Mouse (Mus musculus): ENCODE data around the gene Slc28a3. TPM values are rescaled to one million over a fixed set of nuclear protein-coding genes. Genes with fewer than 3 reads are reported as not detected.
A peak's percentile ranks its signal among the peaks of the same experiment; 100 is the strongest.

The Slc28a3 gene
- total and polyA plus RNA-seq, 3 experiments = 0.02 TPM; not detected in 2

DNA sequence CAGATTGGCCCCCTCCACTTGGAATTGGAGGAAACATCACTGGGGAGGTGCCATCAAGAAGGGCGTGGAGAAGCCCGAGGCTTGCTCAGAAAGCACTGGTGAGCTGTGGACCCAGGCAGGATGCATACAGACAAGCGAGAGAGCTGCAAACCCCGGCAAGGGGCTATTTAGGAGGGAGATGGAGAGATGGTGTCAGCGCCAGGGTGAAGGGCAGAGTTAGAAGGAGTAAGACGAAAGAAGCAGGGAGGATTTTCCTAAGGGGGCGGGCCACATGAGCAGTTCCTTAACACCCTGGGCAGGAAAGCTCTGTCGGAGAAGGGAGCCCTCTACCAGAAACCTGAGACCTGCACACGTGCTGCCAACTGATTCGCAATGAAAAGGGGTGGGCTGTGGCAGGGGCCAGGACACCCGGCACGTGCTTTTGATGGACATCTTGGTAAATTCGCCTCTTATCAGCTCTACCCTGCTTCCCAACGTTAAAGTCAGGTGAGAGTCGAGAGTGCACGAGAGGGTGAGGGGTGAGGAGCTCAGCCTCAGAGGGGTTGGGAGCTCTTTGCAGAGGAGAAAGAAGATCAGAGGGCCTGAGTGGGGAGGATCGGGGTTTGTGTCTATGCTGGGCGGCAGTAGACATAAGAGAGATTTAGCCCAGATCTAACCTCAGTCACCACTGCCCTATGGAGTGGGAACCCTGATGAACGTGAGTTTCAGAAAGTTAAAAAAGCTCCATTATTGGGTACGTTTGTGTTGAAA lies 87.5 kb downstream of the Slc28a3 start:
- no peak for DNase-seq

DNA sequence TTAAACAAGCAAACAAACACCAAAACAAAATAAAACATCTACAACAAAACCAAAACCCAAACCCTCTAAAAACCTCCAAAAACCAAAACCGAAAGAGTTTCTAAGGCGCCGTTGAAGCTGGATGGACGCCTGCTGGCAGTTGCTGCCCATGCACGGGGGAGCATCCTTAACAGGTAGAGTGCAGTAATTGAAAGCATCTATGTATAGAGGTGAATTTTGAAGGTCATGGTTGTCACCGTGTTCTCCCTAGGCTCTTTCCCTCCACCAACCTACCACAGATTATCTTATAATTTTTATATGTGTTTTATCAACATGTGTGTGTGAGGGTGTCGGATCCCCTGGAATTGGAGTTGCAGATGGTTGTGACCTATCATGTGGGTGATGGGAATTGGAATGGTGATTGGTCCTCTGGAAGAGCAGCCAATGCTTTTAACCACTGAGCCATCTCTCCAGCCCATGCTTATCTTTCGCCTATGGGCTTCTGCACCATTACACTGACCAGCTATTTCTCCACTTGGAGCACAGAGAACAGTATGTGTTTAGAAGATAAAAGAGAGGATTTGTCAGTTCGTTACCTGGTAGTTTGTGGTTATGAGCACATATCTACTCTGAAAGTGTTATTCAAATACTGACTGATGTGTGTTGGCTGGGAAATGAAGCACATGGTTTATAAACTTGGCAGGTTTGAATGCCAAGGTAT lies 89.2 kb downstream of the Slc28a3 start:
- no peak for DNase-seq

DNA sequence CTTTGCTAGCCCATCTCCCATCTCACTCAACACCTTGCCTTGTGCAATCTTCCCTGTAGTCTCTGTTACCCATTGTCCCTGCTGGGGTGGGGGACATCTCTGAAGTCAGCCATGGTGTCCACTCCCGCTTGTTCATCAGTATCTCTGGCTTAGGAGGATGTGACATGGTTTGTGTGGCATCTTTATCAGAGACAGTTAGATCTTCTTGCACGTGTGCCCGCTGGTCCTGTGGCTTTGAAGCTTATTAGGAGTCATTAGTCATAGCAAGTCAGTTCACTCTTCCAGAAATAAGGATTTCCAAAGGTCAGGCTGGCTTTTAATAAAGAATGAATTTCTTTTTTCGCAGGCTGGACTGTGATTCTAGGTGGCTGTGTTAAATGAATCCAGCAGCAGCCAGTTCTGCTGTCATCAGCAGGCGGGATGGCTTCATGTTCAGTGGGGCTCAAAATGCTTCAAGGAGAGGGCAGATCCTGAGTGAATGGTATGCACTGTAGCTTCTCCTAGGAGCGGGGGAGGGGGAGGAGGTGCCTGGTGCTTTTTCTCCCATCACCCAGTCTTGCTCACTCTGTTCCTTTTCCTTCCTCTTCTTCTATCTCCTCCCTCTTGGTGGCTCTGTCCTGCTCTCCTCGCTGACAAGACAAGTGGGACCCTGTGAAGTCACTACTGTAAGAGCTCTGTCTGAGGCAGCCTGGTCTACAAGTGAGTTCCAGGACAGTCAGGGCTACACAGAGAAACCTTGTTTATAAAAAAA lies 89.9 kb downstream of the Slc28a3 start:
- DNase-seq = no peak

DNA sequence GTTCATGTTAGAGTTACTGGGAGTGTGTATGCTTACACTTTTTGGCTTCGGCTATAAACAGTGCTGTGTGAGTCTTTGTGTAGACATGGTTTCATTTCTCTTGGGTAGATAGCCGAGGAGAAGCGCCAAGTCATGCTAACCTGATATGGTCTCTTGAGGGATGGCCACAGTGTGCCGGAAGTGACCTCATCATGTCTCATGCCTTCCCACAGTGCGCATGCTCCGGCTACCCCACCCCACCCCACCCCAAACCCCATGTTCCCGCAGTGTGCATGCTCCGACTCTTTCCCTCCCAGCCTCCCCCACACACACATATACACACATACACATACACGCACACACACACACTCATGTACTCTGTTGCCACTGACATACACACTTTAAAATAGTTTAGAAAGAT lies 90.6 kb downstream of the Slc28a3 start:
- no peak for DNase-seq

DNA sequence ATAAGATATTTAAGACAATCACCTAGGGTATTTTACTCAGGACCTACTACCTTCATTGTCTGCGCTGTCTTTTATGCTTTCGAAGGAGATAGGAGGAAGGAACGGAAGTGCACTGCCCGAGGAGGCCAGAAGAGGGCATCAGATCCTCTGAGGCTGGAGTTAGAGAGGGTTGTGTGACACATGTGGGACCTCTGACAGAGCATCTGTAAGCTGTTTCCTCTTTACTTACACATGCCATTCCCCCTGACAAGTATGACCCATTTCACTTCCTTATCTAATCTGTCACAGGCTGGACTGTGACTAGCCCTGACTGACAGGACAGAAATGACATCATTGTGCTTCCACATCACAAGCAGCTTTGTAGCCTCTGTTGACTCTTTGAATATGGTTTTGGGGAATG lies 94.4 kb downstream of the Slc28a3 start:
- no peak for DNase-seq

DNA sequence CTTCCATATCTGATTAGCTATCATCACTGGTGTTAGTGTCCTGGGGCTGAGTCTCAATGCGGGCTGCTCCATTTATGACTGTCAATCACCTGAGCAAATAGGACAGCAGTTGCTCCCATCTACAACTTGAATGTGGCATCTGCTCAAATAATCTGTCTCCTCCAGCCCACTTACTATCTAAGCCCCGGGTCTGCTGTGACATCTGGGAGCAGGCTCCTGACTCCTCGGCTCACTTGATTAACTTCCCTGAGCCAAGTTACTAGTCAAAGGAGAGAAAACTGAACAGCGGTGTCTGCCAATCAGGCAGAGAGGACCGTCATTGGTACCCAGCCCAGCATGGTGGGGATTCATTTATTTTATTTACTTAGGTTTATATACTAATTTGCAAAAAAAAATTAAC lies 95.0 kb downstream of the Slc28a3 start:
- DNase-seq = no peak

DNA sequence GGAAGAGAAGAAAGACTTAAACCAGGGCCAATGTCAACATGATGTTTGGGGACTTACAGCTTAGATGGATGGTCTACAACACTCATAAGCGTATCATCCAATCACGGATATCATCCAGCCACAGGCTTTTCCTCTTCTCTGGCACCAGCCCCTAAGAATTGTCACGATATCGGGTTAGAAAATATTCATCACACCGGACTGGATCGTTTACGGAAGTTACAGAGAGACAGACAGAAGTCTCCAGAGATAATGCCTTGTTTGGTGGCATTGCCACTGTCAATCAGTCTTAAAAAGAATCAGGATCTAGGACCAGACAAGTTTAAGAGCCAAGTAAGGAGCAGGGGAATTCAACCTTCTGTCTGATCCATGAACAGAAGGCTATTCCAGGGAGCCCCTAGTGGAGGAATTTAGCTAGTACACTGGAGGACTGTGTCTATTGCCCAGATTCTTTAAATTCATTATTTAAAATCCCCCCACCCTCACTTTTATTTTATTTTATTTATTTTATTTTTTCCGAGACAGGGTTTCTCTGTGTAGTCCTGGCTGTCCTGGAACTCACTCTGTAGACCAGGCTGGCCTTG lies 96.4 kb downstream of the Slc28a3 start:
- peak; percentile 17 for DNase-seq

DNA sequence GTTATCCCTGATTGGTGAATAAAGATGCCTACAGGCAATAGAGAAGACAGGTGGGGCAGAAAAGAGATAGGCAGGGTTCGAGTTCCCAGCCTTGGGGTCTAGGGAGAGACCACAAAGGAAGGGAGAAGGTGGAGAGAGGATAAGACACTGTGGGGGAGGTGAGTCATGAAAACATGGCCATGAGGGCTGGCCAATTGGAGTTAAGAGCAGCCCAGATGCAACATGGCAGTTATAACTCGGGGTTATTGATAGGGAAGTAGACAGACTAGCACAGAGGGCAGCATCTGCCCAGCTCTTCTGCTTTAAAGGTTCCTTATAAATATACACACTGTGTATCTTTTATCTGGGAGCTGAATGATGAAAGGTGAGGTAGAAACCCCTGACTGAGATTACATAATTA lies 98.8 kb downstream of the Slc28a3 start:
- DNase-seq = no peak

DNA sequence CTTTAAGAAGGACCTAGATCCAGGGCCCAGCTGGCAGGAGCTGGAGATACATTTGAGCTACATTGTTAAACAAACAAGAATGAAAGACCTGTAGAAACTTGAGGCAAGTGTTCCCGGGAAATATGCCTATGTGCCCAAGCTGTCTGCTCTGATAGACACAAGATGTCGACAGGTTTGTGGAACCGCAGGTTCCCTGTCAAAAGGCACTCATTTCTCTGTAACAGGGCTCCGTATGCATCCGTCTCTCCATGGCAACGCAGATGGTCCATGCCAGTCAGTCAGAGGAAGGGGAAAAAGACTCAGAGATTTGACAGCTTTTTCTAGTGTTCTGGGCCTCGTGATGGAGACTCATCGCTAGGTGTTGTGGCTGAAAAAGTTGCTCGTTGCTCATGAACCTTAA lies 99.4 kb downstream of the Slc28a3 start:
- no peak for DNase-seq

DNA sequence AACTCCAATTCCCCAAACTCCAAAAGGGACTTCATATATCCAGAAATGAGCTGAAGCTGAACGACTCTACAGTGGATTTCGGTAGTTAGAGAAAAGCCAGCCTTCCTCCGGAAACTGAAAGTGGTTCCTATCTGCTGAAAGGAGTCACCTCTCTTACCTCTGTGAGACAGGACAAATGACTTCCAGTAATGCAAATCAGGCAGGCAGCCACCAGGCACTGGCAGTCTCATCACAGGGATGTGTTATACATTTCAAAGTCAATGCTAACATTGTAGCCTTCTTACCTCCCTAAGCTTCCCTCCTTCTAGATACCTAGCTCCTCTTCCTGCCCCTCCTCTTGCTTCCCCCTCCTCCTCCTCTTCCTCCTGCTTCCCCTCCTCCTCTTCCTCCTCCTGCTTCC lies 101.4 kb downstream of the Slc28a3 start:
- DNase-seq = no peak

DNA sequence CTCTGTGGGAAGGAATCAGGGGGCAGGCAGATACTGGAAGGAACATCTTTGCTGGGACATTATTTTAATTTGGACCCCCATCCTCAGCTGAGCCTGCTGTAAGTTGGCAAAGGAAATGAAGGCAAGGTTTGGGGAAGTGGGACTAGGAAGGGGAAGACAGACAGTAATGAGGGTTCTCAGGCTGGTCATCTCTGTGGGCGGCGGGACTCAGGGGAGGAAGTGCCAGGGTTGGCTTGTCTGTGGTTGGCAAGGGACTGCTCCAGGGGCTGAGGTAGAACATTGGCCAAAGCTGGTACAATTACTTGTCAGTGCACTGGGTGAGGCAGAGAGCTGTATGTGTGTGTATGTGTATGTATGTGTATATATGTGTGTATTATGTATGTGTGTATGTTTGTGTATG lies 107.1 kb downstream of the Slc28a3 start:
- peak; percentile 16 for DNase-seq

DNA sequence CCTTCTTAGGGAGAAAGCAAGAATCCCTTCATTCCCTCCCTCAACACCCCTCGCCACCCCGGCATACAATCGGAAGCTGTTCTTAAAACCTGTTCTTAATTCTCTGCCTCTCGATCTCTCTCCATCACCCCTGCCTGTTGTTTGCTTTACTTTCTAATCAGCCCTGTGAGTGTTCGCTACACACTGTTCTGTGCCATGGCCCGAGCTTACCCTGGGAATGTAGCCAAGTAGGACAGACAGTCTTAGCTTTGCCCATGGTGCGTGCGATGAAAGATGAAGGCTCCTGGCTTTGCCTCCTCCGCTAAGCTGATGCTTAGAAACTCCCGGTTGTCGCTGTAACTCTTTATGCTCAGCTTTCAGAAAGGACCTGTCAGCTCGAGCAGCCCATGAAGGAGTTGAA lies 112.9 kb downstream of the Slc28a3 start:
- DNase-seq = no peak

Other genes starting within 250 kb of the Slc28a3 start
- gene 2210016F16Rik, start 225.7 kb downstream of the Slc28a3 start, total RNA-seq (2021) = 10 to 100 TPM; 21.0 to 38.2 TPM
- gene 2210016F16Rik, start 225.7 kb downstream of the Slc28a3 start, polyA plus RNA-seq (2012; rRNA removed) = 40.7 and 59.4 TPM in 2 replicates
- 10 to 100 TPM; 18.5 to 19.3 TPM for gene Rmi1, start 208.6 kb downstream of the Slc28a3 start, total RNA-seq (2021)
- 15.3 and 18.2 TPM in 2 replicates for gene Rmi1, start 208.6 kb downstream of the Slc28a3 start, polyA plus RNA-seq (2012; rRNA removed)
- gene Hnrnpk, start 207.5 kb downstream of the Slc28a3 start, total RNA-seq (2021) = 1,000 to 10,000 TPM in 1 of 2 experiments, 100 to 1,000 TPM in 1; 778 to 1,173 TPM
- gene Hnrnpk, start 207.5 kb downstream of the Slc28a3 start, polyA plus RNA-seq (2012; rRNA removed) = 178 and 197 TPM in 2 replicates
- 10 to 100 TPM; 29.4 to 30.0 TPM for gene Ntrk2, start 195.7 kb upstream of the Slc28a3 start, total RNA-seq (2021)
- 20.5 and 25.8 TPM in 2 replicates for gene Ntrk2, start 195.7 kb upstream of the Slc28a3 start, polyA plus RNA-seq (2012; rRNA removed)